In the genomic region with DNA sequence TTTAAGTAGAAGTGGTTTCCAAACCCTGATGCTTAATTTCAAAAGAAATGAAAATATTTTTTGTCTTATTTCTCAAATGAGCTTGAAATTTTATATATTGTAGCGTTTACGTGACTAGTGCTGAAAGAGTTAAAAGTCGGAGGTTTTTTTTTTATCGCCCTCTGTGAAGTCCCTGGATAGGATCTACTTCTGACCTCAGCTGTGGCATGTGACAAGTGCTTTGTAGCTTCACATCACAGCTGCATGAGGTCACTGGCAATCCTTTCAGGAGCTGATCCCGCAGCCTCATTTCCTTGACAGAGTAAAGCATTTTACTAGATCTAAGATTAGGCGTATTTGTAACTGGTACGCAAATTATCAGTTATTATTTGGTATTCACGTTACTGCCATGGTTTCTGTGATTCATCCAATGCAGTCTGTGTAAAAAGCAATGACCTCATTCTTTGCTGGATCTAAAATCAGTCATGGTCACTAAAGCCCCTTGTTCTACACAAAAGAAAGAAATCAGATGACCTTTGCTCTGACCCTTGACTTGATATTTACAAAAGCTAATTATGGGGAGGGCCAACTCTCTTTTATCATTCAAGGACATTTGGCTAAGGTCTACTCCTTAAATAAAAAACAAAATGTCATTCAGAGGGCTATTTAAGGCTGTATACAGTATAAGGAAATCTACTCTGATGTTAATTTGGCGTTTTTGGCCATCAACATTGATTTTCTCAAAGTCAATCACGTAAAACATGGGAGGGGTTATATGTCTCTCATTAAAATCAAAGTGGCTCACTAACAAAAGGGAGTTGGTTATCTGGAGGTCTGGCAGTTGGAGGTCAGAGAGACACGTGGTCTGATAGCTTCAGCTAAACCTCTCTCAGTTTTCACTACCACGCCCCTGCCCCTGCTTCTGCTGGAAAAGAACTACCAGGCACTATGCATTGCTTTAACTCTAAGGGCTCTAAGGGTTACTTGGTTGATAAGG, we compare ENCODE assay signal across 9 mouse cellular contexts.
DNase-seq lines count a peak whose midpoint lies in the region; ATAC-seq and TF ChIP-seq lines count a peak whose summit lies in the region.
"Had no signal": no experiment of that assay in that cellular context is flagged by ENCODE, and none has a peak within 500 bp of the region (broad histone marks: within the 10 kb centered on the region; RNA-seq: fewer than 3 reads in every experiment).

No protein-coding gene starts in this region.

- 10% methylated on average over 12 of the region's 12 CpGs for WGBS in lung, embryonic 14.5 days
- WGBS in forebrain, embryonic 10.5 days = 6% methylated on average over 12 of the region's 12 CpGs
- WGBS in limb, embryonic 12.5 days = 10% methylated on average over 12 of the region's 12 CpGs
- 11% methylated on average over 12 of the region's 12 CpGs for WGBS in stomach, embryonic 14.5 days

- H3K4me3 ChIP-seq in lung, embryonic 14.5 days (ENCODE audit: low read depth, low read length) = no peak overlapping the region
- peak overlapping the region; percentile 8; the same call in 1 of the 2 replicates for H3K4me3 ChIP-seq in forebrain, embryonic 10.5 days
- no peak overlapping the region for H3K4me3 ChIP-seq in limb, embryonic 12.5 days (replicated peaks)
- H3K4me3 ChIP-seq in stomach, embryonic 14.5 days (ENCODE audit: low read depth, low read length) = no peak overlapping the region

- peak; percentile 63 for DNase-seq in lung, embryonic 14.5 days
- DNase-seq in lung, postnatal 14 days = no peak
- DNase-seq in forebrain, embryonic 10.5 days (ENCODE audit: extremely low spot score, low spot score) = peak; percentile 42
- DNase-seq in urinary bladder, adult 18-20 months (ENCODE audit: low spot score in 2 of 2) = no peak
- no peak for DNase-seq in layer of hippocampus, adult 8-10 months (ENCODE audit: low spot score in 2 of 2)

- no peak overlapping the region for H3K9ac ChIP-seq in lung, embryonic 14.5 days
- H3K9ac ChIP-seq in limb, embryonic 12.5 days (replicated peaks) = no peak overlapping the region
- H3K9ac ChIP-seq in stomach, embryonic 14.5 days (replicated peaks; ENCODE audit: low read depth, low read length) = no peak overlapping the region

- no peaks in the 10 kb centered on the region for H3K27me3 ChIP-seq in lung, embryonic 14.5 days (ENCODE audit: insufficient read depth, low read length)
- no peaks in the 10 kb centered on the region for H3K27me3 ChIP-seq in forebrain, embryonic 10.5 days (ENCODE audit: poor library complexity, severe bottlenecking)
- H3K27me3 ChIP-seq in limb, embryonic 12.5 days = no peaks in the 10 kb centered on the region
- H3K27me3 ChIP-seq in stomach, embryonic 14.5 days (ENCODE audit: control insufficient read depth, insufficient read depth, low read length) = no peaks in the 10 kb centered on the region

- peak overlapping the region; percentile 54; the same call in 1 of the 2 replicates for H3K27ac ChIP-seq in lung, embryonic 14.5 days (ENCODE audit: low read depth)
- peak overlapping the region; percentile 80 for H3K27ac ChIP-seq in forebrain, embryonic 10.5 days
- 0 out of 2 replicates have a peak overlapping the region, but pooled peaks have one; percentile 12 for H3K27ac ChIP-seq in limb, embryonic 12.5 days
- H3K27ac ChIP-seq in stomach, embryonic 14.5 days (ENCODE audit: low read length) = no peak overlapping the region; the same call in 1 of the 2 replicates
- H3K27ac ChIP-seq: macrophage had no signal

- no peaks in the 10 kb centered on the region for H3K36me3 ChIP-seq in lung, embryonic 14.5 days (ENCODE audit: insufficient read depth)
- H3K36me3 ChIP-seq in forebrain, embryonic 10.5 days (replicated peaks) = no peaks in the 10 kb centered on the region
- H3K36me3 ChIP-seq in limb, embryonic 12.5 days = no peaks in the 10 kb centered on the region
- H3K36me3 ChIP-seq in stomach, embryonic 14.5 days (ENCODE audit: control insufficient read depth, insufficient read depth, low read length) = no peaks in the 10 kb centered on the region

- peak overlapping the region; percentile 23; the same call in 1 of the 2 replicates for H3K4me2 ChIP-seq in lung, embryonic 14.5 days
- H3K4me2 ChIP-seq in limb, embryonic 12.5 days = peak overlapping the region; percentile 27; the same call in 1 of the 2 replicates
- no peak overlapping the region for H3K4me2 ChIP-seq in stomach, embryonic 14.5 days (replicated peaks; ENCODE audit: low read depth, low read length)

- peak; percentile 73; the same call in 1 of the 2 replicates for ATAC-seq in lung, embryonic 14.5 days (ENCODE audit: insufficient read depth)
- peak; percentile 59; the same call in 1 of the 2 replicates for ATAC-seq in limb, embryonic 12.5 days (ENCODE audit: insufficient number of reproducible peaks, insufficient read depth, low FRiP score, low TSS enrichment, low read depth)
- peak; percentile 68; the same call in 1 of the 2 replicates for ATAC-seq in stomach, embryonic 14.5 days (ENCODE audit: insufficient number of reproducible peaks, insufficient read depth, low FRiP score, low read depth)
- ATAC-seq in erythroid progenitor cell, adult 5-6 weeks (replicated peaks; ENCODE audit: low FRiP score, poor library complexity, severe bottlenecking) = no peak

- no peak for TF ChIP-seq CTCF in lung, embryonic 14.5 days (IDR thresholded peaks at IDR 0.05; ENCODE audit: low read depth)

- no peaks in the 10 kb centered on the region for H3K9me3 ChIP-seq in lung, embryonic 14.5 days (ENCODE audit: low read depth, low read length)
- H3K9me3 ChIP-seq in forebrain, embryonic 10.5 days = no peaks in the 10 kb centered on the region
- H3K9me3 ChIP-seq in limb, embryonic 12.5 days = no peaks in the 10 kb centered on the region
- no peaks in the 10 kb centered on the region for H3K9me3 ChIP-seq in stomach, embryonic 14.5 days (ENCODE audit: control insufficient read depth, low read depth, low read length)

- no peaks in the 10 kb centered on the region for H3K4me1 ChIP-seq in lung, embryonic 14.5 days (ENCODE audit: insufficient read depth)
- H3K4me1 ChIP-seq in forebrain, embryonic 10.5 days = peaks cover 34% of the 10 kb centered on the region
- H3K4me1 ChIP-seq in limb, embryonic 12.5 days (replicated peaks) = peaks cover 14% of the 10 kb centered on the region
- H3K4me1 ChIP-seq in stomach, embryonic 14.5 days (ENCODE audit: control insufficient read depth, insufficient read depth, low read length) = peaks cover 6% of the 10 kb centered on the region; the same call in 1 of the 2 replicates

Comparison
In these comparisons a context has a peak if more than half of its experiments do, and no peak if none do; other contexts are left out.
1. DNase-seq: peak in lung, embryonic 14.5 days (single experiment) and forebrain, embryonic 10.5 days (single experiment); none in lung, postnatal 14 days (single experiment), urinary bladder, adult 18-20 months (0 of 2) and layer of hippocampus, adult 8-10 months (0 of 2).